Mouse (Mus musculus) thymus, postnatal 4 days (tissue): Measurements from ENCODE around the gene Lamtor4.

Source experiments
- DNase-seq: peaks from one replicate; pipeline ENCODE4 v3.0.0; 2021

The Lamtor4 gene

DNA sequence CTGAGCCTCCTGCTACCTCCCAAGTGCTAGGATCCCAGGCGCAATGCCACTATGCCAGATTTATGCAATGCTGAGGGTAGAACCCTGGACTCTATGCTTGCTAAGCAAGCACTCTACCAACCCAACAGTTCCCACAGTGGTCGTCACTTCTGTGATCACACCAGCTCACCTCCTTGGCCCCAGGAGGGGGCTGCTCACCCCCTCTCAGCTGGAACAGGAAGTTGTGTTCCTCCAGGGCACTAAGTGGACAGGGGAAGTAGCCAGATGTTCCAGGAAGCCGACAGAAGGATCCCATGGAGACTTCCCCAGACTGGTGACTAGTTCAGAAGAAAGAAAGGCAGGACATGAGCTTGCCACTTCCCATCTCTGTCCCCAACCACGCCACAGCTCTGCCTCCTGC is 6.7 kb downstream of the Lamtor4 start:
- no peak for DNase-seq

DNA sequence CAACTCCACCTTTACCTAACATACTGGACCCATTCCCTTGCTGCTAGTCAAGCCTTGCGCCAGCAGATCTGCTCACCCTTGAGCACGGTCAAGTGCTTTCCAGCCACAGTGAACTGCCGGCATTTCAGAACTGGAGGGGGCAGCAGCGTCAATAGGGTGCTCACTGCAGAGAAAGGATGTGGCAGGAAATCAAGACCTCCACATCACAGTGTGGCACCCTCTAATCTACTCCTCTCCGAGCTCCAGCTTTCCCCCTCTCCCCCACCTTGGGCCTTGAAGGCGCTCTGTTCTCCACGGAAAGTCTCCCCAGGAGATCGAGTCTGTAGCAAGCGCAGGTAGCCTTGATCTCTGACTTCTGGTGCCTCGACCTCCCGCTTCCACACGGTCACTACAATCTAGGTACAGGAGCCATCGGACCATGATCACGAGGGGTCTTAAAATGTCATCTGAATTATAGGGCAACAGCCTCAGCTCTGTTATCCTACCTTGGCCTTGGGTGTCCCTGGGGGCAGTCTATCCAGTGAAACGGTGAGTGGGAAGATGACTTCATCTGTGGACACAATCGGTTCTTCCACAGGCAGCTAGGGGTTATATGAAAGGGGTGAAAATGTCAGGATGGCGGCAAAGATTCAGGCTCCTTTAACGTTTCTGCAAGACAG is 7.4 kb downstream of the Lamtor4 start:
- no peak for DNase-seq

DNA sequence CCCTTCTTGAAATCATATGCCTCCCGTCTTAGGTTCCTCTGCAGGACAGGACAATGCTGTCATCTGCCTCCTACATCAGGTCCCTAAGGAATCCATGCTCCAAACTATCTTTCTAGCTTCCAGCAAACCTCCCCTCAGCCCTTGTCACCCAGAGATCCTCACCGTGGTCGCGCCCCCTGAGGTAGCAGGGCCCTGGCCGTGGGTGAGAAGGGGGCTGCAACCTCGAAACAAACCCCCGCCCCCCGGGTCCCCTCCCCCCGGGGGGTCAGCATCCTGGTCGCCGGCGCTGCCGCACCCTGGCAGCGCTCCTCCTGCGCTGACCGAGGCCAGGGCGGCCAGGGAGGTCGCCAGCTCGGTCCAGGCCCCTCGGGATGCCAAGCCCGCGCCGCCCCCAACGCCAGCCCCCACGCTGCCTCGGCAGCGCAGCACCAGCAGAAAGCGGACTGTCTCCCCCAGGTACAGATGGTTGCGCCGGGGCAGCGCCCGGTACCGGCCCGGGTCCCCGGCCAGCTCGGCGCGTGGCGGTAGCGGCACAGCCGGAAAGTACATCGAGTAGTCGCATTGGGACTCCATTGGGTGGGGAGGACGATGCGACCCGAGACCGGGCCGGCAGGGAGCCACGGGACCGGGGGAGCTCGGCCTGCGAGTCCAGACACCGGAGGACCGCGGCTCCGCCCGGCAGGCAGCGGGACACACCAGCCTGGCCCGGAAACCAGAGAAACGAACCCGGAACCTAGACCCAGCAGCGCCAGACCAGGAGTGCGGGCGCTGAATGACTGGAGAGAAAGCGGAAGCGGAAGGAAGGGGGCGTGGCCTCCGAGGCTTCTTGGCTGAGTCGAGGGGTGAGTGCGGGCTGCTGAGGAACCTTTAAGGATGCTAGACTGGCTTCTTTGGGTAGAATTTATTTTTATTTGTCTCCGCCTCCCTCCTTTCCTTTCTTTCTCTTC is 8.3 kb downstream of the Lamtor4 start, which contains the start of gene BC037034:
TSS of gene BC037034 (minus strand) at position 774 of the 947 bp plus-strand sequence.
- DNase-seq, result peak; percentile 96

DNA sequence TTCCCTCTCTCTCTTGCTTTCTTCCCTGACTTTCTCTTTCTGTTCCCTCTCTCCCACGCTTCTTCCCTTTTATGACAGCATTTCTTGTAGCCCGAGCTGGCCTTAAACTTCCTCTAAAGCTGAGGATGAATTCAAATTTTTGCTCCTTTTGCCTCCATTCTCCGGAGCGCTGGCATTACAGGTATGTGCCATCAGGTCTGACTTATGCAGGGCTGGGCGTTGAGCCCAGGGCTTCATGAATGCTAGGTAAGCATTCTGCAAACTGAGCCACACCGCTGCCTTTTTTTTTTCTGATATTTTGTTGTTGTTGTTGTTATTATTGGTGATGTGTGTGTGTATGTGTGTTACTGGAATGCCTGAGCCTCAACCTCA is 8.9 kb downstream of the Lamtor4 start:
- DNase-seq, result no peak

DNA sequence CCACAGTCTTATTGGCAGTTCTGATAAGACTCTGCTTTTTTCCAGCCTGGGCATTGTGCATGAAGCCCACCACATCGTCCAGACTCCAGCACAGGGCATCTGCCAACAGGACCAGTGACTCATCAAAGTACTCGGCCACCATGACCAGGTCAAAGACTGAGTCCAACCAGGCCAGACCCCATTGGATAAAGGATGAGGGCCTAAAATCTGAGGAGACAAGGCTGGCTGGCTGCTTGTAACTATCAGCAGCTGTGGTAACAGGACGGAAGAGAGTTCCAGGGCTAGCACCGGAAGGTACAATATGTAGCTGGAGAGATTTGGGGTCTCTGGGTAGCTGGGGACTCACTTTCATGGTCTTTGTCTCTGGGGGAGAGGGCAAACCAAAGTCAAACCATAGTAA is 10.4 kb downstream of the Lamtor4 start:
- DNase-seq, result no peak

DNA sequence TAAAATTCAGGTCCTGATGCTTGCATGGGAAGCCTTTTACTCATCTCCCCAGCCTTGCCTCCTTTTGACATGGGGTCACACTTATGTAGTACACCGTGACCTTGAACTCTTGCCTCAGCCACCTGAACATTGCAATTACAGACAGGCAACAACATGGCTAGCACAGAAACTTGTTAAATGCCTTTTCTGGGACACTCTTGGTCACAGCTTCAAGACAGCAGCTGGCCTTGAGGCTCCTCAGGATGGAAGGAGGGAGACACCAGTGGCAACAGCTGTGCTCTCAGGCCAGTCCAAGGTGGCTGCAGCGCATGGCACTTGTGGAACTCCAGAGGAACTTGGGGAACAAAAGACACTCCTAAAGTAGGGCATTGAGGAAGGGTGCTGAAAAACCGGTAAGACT is 11.8 kb downstream of the Lamtor4 start:
- DNase-seq, result no peak

DNA sequence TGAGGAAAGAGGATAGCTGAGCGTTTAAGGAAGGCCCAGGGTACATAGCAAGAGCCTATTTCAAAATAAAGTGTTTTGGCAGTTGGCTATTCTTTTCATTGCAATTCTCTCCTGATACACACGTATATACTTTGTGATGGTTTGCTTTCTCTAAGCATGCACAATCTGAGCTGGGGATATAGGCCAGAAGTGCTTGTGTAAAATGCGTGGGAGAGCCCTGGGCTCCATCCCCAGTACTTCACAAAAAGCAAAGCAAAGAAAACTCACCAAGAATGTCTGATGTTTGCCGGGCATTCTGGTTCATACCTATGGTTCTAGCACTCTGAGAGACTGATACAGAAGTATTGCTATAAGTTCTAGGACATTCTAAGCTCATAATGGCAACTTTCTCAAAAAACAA is 13.7 kb downstream of the Lamtor4 start:
- no peak for DNase-seq

DNA sequence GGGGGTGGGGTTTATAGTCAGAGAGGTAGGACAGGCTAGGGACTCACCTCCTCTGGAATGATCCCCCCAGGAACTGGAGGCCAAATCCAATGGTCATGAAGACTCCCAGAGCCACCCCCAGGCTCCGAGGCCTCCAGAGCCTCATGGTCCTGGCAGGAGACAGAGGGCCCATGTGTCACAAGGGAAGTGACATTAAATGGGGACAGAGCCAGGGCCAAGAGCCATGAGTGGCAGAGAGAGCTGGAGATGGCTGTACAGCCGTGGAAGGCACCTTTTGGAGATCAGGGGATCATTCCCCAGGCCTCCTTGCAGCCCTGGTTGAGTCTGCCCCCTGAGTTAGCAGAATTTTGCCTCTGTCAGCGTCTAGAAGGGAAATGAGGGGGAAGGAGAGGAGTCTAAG is 15.9 kb downstream of the Lamtor4 start:
- no peak for DNase-seq

DNA sequence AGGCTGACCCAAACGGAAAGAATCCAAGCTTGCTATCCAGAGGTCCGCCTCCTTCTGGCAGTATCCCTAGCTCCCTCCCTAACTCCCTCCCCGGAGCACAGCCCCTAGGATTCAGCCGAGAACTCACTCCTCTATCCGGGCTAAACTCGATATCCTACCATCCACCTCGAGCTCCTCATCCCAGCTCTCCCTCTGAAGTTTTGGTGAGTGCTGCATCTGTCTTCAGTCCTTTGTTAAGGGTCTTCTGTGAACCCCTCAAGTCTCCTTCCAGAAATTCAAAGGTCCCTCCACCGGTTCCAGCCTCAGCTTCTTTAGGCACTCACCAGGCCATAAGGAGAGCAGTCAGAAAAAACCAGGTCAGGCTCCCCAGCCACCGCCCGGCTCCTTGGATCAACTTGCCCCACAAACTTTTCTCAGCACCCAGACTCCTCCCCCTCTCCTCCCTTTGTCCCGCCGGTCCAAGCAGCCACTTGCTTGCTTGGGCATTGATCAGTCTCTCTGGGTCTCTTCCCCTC is 17.2 kb downstream of the Lamtor4 start, which contains the start of gene Gal3st4:
TSS of gene Gal3st4 (minus strand) at position 432 of the 515 bp plus-strand sequence.
- DNase-seq, result no peak

DNA sequence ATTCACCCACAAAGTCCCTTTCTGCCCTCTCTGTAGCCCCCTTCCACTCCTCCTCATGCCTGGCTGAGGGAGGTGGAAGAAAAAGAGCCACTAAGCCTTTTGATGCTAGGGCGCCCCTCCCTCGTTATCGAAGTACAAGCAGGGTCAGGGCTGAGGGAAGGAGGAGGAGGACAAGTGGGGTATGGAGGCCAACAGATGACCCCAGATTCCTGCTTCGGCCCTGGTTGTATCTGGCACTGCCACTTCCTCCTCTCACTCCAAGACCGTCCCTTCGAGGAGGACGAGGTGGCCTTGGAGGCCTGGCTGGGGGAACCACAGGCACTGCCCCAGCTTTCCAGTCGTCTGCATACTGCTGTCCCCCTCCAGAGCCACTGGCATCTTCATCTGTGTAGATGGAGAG is 18.9 kb downstream of the Lamtor4 start:
- no peak for DNase-seq

DNA sequence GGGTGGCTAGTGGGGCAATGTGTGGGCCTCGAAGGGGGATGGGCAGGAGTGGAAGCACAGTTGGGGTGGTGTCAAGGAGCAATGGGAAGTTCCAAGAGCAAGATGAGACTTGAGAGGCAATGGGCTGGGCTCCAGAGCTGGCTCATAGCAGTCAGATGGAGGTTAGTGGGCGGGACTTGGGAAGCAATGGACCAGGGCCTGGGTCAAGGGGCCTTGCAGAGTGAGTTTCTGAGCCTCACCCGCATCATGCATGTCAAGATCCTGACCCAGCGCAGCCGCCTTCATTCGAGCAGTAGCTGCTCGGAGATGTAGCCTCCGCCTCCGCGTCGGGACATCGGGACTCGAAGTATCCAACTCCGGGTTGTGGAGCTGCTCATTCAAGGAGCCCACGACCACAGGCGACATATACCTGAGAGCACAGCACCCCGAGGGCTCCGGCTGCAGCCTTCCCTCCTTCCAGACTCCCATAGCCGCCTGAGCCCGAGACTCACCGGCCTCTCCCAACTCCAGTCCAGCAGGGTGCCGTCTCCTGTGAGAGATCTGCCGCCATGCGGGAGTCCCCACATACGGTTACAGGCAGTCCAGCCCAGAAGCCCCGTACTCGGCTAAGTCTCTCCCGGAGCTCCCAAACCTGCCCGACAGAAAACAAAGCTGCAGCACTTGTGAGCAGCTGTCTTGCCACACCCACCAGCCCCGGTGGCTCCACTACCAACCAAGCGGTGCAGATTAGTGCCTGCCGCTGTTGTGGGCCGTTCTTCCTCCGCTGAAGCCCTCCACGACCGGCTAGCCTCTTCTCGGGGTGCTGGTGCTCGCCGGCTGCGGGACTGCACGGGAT is 20.2 kb downstream of the Lamtor4 start:
- no peak for DNase-seq

DNA sequence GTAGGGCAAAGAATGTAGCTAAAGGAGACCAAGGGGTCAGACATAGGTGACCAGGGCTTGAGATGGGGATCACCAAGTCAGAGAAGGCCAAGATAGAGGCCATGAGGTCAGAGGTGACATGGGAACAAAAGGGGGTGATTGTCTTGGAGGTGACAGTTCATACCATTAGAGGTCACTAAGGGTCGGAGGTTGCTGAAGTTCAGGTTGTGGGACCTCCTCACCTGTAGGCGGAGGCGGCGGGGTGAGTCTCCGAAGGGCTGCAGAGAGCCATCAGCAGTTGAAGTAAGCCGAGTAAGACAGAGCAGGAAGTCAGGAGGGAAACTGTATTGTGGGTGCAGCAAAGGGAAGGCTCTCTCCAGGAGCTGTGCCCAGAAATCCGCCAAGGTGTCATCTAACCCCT is 22.7 kb downstream of the Lamtor4 start:
- DNase-seq, result no peak

DNA sequence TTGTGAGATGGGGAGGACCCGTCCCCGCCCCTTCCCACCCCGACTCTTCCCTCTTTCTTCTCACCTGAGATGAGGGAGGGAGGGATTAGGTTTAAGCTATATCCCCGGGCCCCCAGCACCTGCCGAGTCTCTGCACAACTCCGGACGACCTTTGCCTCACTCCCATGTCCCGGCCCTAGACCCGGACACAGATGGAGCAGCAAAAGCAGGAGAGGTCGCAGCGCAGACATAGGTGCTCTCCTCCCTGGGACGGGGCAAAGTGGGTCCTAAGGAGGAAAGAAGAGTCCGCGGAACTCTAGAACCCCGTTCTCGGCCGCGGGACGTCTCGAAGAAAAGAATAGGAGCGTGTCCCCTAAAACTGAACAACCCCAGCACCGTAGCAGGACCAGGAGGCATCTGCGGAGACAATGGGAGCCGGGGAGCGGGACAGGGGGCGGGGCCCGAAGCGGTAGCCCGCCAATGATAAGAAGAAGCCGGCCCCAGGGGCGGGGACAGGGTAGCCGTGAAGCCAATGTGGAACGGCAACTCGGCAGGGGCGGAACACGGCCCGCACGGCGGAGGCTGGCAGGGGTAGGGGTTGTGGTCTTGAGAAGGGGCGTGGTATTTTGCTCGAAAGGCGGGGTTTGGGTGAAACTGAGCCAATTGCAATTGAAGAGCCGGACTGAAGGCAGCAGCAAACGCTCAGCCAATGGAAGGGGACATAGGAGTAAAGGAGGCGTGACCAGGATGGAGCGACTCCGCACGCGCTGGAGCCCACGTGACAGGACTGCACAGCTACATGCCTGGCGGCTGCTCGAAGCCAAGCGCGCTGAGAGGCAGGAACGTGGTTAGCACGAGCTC is 24.5 kb downstream of the Lamtor4 start, which contains the start of the genes Gm43720, Gpc2 and Stag3:
TSS of gene Gm43720 (minus strand) at position 374 of the 840 bp plus-strand sequence.
TSS of gene Gpc2 (minus strand) at position 421 of the 840 bp plus-strand sequence.
TSS of gene Stag3 (plus strand) at position 656 of the 840 bp plus-strand sequence.
- peak; percentile 89 for DNase-seq

DNA sequence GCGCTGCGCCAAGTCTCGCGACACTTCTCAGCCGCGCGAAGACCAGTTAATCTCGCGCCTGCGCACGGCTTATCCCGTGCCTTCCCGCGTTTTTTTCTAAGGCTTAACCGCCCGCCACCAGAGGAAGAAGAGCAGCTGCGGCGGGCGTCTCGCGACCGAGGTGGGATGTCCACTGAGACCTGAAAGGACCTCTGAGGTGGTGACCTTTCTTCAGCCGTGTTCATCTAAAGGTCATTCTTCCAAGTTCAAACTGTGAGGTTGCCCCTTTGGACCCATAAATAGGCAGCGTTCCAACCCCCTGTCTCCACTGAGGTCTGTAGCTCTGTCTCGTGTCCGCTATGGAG is 25.1 kb downstream of the Lamtor4 start:
- no peak for DNase-seq

DNA sequence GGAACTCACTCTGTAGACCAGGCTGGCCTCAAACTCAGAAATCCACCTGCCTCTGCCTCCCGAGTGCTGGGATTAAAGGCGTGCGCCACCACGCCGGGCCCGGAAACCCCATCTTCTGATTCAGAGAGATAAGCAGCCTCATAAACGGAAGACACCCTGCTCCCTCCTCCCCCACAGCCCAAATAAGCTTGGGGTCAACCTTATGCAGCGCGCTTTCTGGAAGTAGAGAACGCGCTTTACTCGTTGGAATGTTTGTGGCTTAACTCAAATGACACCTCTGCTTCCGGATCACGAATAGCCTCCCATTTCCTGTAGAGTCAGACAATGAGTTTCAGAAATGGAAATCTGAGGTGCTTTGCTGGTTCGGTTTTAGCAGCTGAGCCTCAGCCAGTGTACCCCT is 25.5 kb downstream of the Lamtor4 start:
- DNase-seq, result no peak

DNA sequence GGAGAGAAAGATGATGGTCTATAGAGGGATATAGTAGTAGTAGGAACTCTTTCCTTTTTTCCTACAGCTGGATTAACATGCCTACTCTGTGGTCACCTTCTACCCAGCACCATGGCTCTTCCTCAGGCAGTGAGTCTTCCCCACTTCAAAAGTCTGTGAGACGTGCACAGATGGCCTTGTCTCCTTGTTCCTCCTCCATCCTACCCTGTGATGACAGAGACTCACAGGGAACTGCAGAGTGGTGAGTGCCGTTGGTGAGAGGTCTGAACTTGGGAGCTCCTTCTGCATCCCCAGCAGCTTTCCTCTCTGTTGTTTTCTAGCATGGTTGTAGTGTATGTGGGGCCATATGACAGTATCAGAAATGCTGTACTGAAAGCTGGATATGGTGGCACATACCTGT is 26.5 kb downstream of the Lamtor4 start:
- no peak for DNase-seq

DNA sequence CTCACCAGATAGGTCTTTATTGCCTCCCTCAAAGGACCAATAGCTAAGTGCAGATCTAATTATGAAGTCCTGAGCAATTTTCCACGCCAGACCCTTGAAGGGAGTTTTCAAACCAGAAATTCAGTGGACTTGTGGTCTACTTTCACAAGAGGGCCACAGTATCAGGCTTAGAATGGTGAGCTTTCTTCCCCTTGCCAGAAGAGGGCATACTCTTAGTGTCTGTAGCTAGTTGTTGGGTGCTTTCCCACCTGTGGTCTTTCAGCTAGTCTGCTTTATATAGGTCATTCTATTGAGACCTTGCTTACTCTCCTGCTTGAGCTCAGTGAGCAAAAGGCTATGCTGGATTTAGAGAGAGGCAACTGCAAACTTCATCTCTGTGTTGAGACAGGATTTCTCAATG is 28.3 kb downstream of the Lamtor4 start:
- no peak for DNase-seq

DNA sequence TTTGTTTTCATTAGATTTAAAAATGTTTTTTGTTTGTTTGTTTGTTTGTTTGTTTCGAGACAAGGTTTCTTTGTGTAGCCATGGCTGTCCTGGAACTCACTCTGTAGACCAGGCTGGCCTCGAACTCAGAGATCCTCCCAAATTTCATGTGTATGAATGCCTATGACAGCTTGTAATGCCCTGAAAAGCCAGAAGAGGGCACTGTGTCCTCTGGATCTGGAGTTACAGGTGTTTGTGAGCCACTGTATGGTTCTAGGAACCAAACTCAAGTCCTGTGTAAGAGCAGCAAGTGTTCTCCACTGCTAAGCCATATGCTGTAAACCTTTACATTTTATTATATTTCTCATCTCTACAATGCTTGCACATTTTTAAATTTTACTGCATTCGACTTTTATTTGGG is 32.6 kb downstream of the Lamtor4 start:
- peak; percentile 55 for DNase-seq

DNA sequence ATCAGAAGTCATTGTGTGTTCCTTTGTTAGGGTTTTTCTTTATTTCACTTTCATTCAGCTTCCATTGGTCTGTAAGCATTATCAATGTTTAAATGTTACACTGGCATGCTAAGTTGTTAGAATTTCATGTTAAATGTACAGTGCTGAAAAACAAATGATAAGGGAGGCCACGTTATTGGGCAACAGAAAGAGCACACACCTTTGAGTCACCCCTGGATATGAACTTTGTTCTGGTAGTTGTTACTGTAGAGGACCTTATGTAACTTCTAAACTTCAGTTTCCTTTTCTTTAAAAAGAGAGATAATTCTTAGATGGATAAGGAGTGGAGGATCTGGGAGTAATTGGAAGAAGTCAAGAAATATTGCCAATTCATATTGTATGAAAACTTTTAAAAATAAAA is 36.4 kb downstream of the Lamtor4 start:
- no peak for DNase-seq

DNA sequence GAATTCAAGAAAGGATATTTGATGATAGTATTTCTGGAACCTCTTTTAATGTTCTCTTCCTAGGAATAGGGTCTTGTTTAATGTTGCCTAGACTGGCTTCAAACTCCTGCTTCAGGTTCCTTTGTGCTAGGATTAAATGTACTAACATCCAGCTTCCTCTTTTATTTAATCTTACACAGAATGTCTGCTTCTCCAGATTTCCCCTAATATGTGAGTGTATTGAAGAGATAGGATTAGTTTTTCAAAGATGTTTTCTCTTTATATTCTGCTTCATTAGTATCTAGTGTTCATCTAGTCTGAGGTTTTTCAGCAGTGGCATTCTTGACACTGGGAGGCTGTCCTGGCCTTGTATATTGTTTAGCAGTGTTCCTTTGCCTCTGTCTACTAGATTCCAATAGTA is 38.9 kb downstream of the Lamtor4 start:
- no peak for DNase-seq

DNA sequence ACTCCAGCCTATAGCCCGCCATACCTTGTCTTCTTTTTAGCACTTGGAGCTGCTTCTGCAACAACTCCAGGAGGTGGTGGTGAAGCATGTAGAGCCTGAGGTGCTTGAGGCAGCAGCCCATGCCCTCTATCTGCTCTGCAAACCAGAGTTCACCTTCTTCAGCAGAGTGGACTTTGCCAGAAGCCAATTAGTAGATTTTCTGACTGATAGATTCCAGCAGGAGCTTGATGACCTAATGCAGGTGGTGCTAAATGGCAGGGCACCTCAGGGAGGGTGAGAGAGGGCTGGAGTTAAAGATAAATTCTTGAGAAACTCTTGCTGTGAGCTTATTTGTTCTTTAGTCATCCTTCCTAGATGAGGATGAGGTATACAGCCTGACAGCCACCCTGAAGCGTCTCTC is 44.3 kb downstream of the Lamtor4 start:
- no peak for DNase-seq
